Mouse (Mus musculus) heart, embryonic 13.5 days (tissue): Measurements from ENCODE around the gene Plpp3. TPM values are rescaled to one million over a fixed set of nuclear protein-coding genes. Genes with fewer than 3 reads are reported as not detected.

Source experiments
- ATAC-seq: fragments of 200-750 bp; cut with Nextera tagmentation; 2 replicates; pipeline ENCODE4 v1.8.0; 2017; ENCODE audit warnings: moderate TSS enrichment; ENCODE audit not compliant: insufficient number of reproducible peaks, low FRiP score, low TSS enrichment; ENCODE audit errors: extremely low read depth
- H3K27ac ChIP-seq: fragments of 300-500 bp; sonication (generic); replicated peaks from 2 replicates; pipeline ENCODE4 v1.5.1; 2015; ENCODE audit warnings: moderate library complexity, mild to moderate bottlenecking, inconsistent platforms
- H3K27me3 ChIP-seq: fragments of 300-500 bp; sonication (generic); replicated peaks from 2 replicates; pipeline ENCODE4 v1.6.1; 2015; ENCODE audit warnings: mild to moderate bottlenecking, inconsistent platforms
- H3K36me3 ChIP-seq: fragments of 300-500 bp; sonication (generic); 2 replicates; pipeline ENCODE4 v1.6.1; 2015; ENCODE audit warnings: mild to moderate bottlenecking, inconsistent platforms
- H3K4me1 ChIP-seq: fragments of 300-500 bp; sonication (generic); 2 replicates; pipeline ENCODE4 v1.6.1; 2015; ENCODE audit warnings: inconsistent platforms
- H3K4me2 ChIP-seq: fragments of 300-500 bp; sonication (generic); 2 replicates; pipeline ENCODE4 v1.6.1; 2015; ENCODE audit warnings: inconsistent platforms, mild to moderate bottlenecking, moderate library complexity
- H3K4me3 ChIP-seq: fragments of 300-500 bp; sonication (generic); 2 replicates; pipeline ENCODE4 v1.5.1; 2015; ENCODE audit warnings: moderate library complexity, mild to moderate bottlenecking, inconsistent platforms
- H3K9ac ChIP-seq: fragments of 300-500 bp; sonication (generic); 2 replicates; pipeline ENCODE4 v1.6.1; 2015; ENCODE audit warnings: inconsistent platforms, mild to moderate bottlenecking, moderate library complexity
- H3K9me3 ChIP-seq: fragments of 300-500 bp; sonication (generic); 2 replicates; pipeline ENCODE4 v1.6.1; 2016; ENCODE audit warnings: inconsistent platforms
- WGBS: fragments of 180-500 bp; shearing (Covaris S2); methylation state at CpG from one replicate; pipeline ENCODE4 v1.1.7; 2015; ENCODE audit warnings: mixed read lengths; 5-methylcytosine and 5-hydroxymethylcytosine counted together
- polyA plus RNA-seq: library from polyadenylated mRNA; unstranded; fragments of >200 nt; fragmentation: Nextera tagmentation; extraction: Ambion mirVana; gene quantifications from 2 replicates; pipeline ENCODE4 v1.2.1, GENCODE M21; 2015

The Plpp3 gene
- polyA plus RNA-seq, 1 experiment from 2014 or later: 31.2 TPM

DNA sequence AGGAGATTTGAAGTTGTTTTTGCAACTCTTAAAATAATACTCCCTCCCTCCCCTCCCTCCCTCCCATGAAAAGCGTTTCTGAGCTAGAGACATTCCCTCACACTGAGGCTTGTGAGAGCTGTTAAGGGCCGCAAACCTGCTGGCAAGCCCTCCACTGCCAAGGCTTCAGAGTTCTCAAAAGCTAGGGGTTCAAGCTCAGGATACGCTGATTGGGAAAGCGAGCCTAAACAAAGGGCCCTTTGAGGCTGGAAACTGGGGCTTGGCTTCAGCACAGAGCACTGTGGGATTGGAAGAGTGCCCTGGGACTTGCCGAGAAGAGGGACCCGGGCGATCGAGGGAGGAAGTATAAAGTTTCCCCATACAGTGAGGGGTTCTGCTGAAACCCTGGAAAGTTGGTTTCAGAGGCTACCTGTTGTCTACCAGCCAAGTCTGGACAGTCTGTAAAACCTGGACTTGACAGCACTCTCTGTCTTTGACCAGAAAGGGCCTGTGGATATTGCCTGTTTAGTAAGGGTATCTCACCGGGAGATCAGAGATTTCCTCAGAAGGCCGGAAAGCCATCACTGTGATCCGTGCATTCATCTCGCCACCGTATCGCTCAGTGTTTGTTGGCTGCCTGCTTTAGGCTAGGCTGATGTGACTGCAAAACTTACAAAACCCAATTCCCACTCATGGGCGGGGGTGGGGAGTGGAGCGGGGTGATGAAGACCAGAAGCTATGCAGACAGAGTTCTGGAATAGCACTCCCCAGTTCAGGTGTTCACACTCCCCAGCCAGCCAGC lies 18.3 kb downstream of the Plpp3 start:
- no peak for ATAC-seq
- no peak overlapping the region for H3K27ac ChIP-seq
- WGBS: 66% methylated on average over 16 of the region's 16 CpGs
- peaks cover 20% of the 10 kb centered on the region for H3K4me1 ChIP-seq
- H3K36me3 ChIP-seq: peaks cover 8% of the 10 kb centered on the region; the same call in 1 of the 2 replicates
- H3K27me3 ChIP-seq: 0 out of 2 replicates have a peak, but pooled peaks cover 8% of the 10 kb centered on the region
- H3K4me3 ChIP-seq: no peak overlapping the region
- no peak overlapping the region for H3K9ac ChIP-seq
- no peaks in the 10 kb centered on the region for H3K9me3 ChIP-seq
- H3K4me2 ChIP-seq: no peak overlapping the region

DNA sequence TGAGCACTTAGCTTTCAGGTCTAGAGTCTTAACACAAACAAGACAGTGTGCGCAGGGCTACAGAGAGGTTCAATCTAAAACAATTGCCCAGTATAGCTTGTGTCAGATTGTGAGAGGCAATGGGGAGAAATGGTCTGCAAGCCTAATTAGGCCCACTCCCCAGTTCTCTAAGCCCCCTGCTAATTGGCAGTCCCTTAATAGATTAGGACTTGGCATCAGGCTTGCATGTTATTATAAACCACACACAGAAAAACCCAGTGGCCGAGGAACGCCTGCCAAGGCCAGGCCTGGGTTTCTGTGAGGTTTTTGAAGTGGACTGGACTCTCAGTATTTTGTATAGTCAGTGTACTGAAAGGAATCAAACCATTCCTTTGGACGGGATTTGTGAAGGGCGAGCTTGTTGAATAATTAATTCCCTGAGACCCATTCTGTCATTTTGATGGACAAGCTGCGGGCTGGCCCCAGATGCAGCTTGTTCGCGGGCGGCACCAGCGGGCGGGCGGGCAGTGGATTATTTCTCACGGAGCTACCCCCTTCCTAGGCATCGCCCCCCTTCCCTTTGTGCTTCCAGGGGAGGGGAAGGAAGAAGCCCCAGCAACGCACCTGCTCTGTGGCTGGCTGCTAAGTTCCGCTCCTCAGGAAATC lies 24.0 kb downstream of the Plpp3 start:
- 66% methylated on average over 16 of the region's 16 CpGs for WGBS
- ATAC-seq: no peak
- Histone ChIP-seq H3K27me3 (0 out of 2 replicates have a peak, but pooled peaks cover 4% of the 10 kb centered on the region), H3K9me3 (no peaks in the 10 kb centered on the region), H3K4me2 (no peak overlapping the region), H3K4me1 (peaks cover 38% of the 10 kb centered on the region), H3K9ac (no peak overlapping the region), H3K4me3 (no peak overlapping the region), H3K27ac (peak overlapping the region; percentile 36; the same call in 1 of the 2 replicates), H3K36me3 (no peaks in the 10 kb centered on the region)

DNA sequence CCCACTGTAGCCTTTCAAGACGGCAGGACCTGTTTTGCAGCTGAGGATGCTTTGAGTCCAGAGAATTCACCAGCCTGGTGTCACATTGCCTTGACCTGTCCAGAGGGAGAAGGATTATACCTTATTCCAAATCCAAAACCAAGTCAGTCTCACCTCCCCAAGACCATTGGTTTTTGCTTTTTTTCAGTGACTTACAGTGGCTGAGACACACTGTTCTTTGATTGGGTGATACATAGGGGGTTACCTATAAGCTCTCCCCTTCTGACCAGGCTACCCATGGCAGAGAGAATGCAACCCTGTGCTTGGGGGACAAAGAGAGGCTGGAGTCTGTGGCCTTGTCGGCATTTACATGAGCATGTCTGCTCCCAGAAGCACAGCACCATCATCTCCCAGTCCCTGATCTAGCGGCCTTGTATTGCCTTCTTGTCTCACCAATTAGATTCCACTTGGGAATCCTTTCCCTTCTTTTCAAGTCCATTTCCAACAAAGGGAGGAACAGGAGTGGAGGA lies 24.6 kb downstream of the Plpp3 start:
- ATAC-seq: no peak
- peaks cover 38% of the 10 kb centered on the region for H3K4me1 ChIP-seq
- WGBS: 69% methylated on average over 3 of the region's 3 CpGs

DNA sequence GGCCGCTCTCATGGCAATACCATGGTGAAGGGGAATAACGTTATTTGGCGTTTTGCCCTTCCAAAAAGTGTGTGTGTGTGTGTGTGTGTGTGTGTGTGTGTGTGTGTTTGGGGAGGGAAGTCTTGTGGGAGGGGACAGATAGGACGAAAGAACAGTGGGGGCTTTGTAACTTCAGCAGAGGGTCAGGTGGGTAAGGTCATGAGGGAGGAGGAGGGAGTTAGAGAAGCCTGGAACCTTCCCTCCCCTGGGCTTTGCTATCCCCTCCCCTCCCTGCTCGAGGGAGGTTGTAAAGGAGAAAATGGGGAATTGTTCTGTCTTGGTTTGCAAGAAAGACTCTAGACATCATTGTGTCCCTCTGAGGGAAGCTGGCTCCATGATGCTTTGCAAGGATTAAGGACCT lies 25.1 kb downstream of the Plpp3 start:
- H3K4me2 ChIP-seq: no peak overlapping the region
- H3K27me3 ChIP-seq: 0 out of 2 replicates have a peak, but pooled peaks cover 3% of the 10 kb centered on the region
- no peak overlapping the region for H3K27ac ChIP-seq
- WGBS: 58% methylated on average over 5 of the region's 5 CpGs
- H3K4me1 ChIP-seq: peaks cover 38% of the 10 kb centered on the region
- H3K36me3 ChIP-seq: no peaks in the 10 kb centered on the region
- H3K4me3 ChIP-seq: no peak overlapping the region
- no peak for ATAC-seq
- H3K9me3 ChIP-seq: no peaks in the 10 kb centered on the region
- no peak overlapping the region for H3K9ac ChIP-seq

More for the DNA sequence above, 24.6 kb downstream of the Plpp3 start:
- no peaks in the 10 kb centered on the region for H3K36me3 ChIP-seq
- H3K4me3 ChIP-seq: no peak overlapping the region
- 0 out of 2 replicates have a peak, but pooled peaks cover 4% of the 10 kb centered on the region for H3K27me3 ChIP-seq
- H3K27ac ChIP-seq: no peak overlapping the region
- no peak overlapping the region for H3K9ac ChIP-seq
- H3K9me3 ChIP-seq: no peaks in the 10 kb centered on the region
- H3K4me2 ChIP-seq: no peak overlapping the region

DNA sequence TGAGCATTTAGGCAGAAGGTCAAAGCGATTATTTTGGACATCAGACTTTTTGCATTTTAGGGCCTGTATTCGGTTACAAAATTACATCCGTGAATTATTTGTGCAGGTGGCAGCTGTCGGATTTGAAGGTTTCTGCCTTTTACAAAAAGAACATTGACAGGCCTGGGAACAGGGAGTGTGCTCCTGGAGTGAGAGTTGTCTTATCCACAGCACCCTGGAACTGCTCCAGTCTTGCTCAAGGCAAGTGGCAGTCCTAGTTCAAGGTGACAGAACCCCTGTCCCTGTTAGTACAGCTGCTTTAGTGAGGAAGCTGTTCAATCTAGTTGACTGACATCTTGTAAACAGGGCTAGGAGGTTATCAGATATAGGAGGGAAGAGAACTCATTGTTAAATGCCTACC lies 27.3 kb downstream of the Plpp3 start:
- no peaks in the 10 kb centered on the region for H3K9me3 ChIP-seq
- H3K4me2 ChIP-seq: no peak overlapping the region
- H3K27ac ChIP-seq: no peak overlapping the region
- no peak for ATAC-seq
- no peak overlapping the region for H3K4me3 ChIP-seq
- 72% methylated on average over 4 of the region's 4 CpGs for WGBS
- no peaks in the 10 kb centered on the region for H3K36me3 ChIP-seq
- H3K9ac ChIP-seq: no peak overlapping the region
- peaks cover 37% of the 10 kb centered on the region for H3K4me1 ChIP-seq
- H3K27me3 ChIP-seq: no peaks in the 10 kb centered on the region

DNA sequence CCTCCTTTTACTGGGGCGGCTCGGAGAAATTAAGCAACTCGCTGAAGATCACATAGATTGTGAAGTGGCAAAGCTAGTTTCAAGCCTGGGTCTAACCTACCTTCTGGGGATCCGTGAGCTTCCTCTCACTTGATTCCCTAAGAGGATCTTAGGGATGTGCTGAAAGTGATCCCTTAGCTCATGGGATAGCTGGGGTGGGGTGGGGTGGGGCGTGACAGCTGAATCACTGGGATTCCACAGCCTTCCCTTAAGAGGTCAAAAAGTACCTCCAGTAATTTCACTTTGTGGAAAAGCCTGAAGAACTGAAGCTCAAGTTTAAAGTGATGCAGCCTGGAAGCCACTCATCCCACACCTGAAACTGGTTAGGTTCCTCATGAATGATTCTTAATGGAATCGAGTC lies 27.8 kb downstream of the Plpp3 start:
- Histone ChIP-seq H3K36me3 (no peaks in the 10 kb centered on the region), H3K9me3 (no peaks in the 10 kb centered on the region), H3K27me3 (no peaks in the 10 kb centered on the region), H3K4me3 (no peak overlapping the region), H3K4me2 (no peak overlapping the region), H3K27ac (no peak overlapping the region), H3K4me1 (peaks cover 37% of the 10 kb centered on the region), H3K9ac (no peak overlapping the region)
- no peak for ATAC-seq
- WGBS: 67% methylated on average over 6 of the region's 6 CpGs

GRCm38 (mm10) chr4:105186654-105187053 lies 29.5 kb downstream of the Plpp3 start:
- Histone ChIP-seq H3K36me3 (no peaks in the 10 kb centered on the region), H3K9me3 (no peaks in the 10 kb centered on the region), H3K27ac (no peak overlapping the region), H3K4me1 (peaks cover 37% of the 10 kb centered on the region), H3K4me2 (no peak overlapping the region), H3K4me3 (no peak overlapping the region), H3K9ac (no peak overlapping the region), H3K27me3 (no peaks in the 10 kb centered on the region)
- WGBS: 84% methylated on average over 10 of the region's 10 CpGs
- ATAC-seq: no peak

DNA sequence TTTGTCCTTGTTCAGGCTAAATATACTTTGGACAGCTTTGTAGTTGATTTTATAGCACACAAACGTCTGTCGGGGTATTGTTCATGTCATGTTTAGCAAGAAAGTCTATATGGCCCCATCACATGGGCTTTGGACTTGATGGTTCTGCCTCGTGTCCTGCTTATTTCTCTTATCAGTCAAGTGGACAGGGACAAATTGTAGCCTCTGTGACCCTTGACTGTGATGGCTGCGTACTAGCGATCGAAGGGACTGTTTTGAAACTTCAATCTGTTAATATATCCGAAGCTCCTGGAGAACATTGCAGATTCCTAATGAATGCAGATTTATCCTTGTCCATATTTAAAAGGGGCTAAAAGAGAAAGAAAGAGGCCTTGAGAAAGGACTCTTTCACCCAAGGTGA lies 30.7 kb downstream of the Plpp3 start:
- ATAC-seq: no peak
- H3K27ac ChIP-seq: no peak overlapping the region
- no peaks in the 10 kb centered on the region for H3K27me3 ChIP-seq
- no peaks in the 10 kb centered on the region for H3K36me3 ChIP-seq
- WGBS: 58% methylated on average over 7 of the region's 7 CpGs
- H3K4me1 ChIP-seq: peaks cover 47% of the 10 kb centered on the region
- no peaks in the 10 kb centered on the region for H3K9me3 ChIP-seq
- no peak overlapping the region for H3K9ac ChIP-seq
- H3K4me2 ChIP-seq: no peak overlapping the region
- H3K4me3 ChIP-seq: no peak overlapping the region

DNA sequence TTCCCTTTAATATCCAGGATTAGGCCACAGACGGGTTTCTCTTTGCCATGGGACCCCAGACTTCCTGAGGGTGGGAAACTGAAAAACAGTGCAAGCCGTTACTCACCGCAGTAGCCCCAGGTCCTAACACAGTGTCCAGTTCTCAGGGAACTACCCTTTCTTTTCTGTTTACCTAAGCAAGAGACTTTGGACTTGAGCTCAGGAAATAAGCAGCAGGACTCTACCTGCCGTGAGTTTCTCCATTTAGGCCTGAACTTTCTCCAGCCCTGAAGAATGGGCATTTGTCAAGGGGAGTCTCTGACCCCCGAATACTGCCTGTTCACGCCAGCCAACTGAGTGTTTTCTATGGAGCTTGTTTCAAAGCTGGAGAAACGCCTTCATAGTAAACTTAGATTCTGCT lies 31.7 kb downstream of the Plpp3 start:
- no peak for ATAC-seq
- H3K9ac ChIP-seq: no peak overlapping the region
- WGBS: 72% methylated on average over 7 of the region's 7 CpGs
- H3K27ac ChIP-seq: no peak overlapping the region
- H3K4me1 ChIP-seq: peaks cover 52% of the 10 kb centered on the region
- no peaks in the 10 kb centered on the region for H3K36me3 ChIP-seq
- H3K9me3 ChIP-seq: no peaks in the 10 kb centered on the region
- H3K4me2 ChIP-seq: no peak overlapping the region
- H3K27me3 ChIP-seq: no peaks in the 10 kb centered on the region
- H3K4me3 ChIP-seq: no peak overlapping the region

- Histone ChIP-seq H3K4me2 (no peak overlapping the region), H3K27ac (no peak overlapping the region; the same call in 1 of the 2 replicates), H3K9ac (no peak overlapping the region), H3K36me3 (peaks cover 14% of the 10 kb centered on the region), H3K27me3 (no peaks in the 10 kb centered on the region), H3K4me3 (no peak overlapping the region), H3K4me1 (peaks cover 42% of the 10 kb centered on the region), H3K9me3 (no peaks in the 10 kb centered on the region)
- no peak for ATAC-seq
- 72% methylated on average over 4 of the region's 4 CpGs for WGBS
These were observed 33.7 kb downstream of the Plpp3 start for GRCm38 (mm10) chr4:105190826-105191225.

DNA sequence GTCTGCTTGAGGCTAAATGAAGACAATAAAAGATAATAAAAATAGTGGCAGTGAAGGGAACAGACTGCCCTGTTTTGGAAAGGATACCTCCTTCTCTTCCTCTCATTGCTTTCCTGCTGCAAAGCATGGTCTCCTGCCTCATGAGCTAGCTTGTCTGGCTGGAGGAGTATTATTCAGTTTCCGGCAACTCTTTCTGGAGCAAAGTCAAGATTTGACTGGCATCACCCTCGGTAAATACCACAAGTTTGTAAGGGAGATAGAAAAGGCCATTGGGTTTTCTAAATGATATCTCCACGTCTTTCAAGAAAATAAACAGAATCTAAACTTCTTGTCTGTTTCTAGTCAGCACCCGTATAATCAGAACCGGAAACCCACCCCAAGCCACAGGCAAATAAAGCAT lies 34.4 kb downstream of the Plpp3 start:
- H3K4me2 ChIP-seq: 0 out of 2 replicates have a peak overlapping the region, but pooled peaks have one; percentile 1
- H3K36me3 ChIP-seq: peaks cover 17% of the 10 kb centered on the region
- no peak overlapping the region for H3K9ac ChIP-seq
- H3K4me1 ChIP-seq: peaks cover 42% of the 10 kb centered on the region
- H3K9me3 ChIP-seq: no peaks in the 10 kb centered on the region
- H3K27ac ChIP-seq: 0 out of 2 replicates have a peak overlapping the region, but pooled peaks have one; percentile 42
- ATAC-seq: no peak
- 52% methylated on average over 5 of the region's 5 CpGs for WGBS
- no peaks in the 10 kb centered on the region for H3K27me3 ChIP-seq
- no peak overlapping the region for H3K4me3 ChIP-seq
